In genomic region chr12:29937851-29938375, GRCm38 (mm10) we compare ENCODE assay signal across 8 mouse cellular contexts. TPM values are rescaled to one million over a fixed set of nuclear protein-coding genes. Genes with fewer than 3 reads are reported as not detected.
A peak's percentile ranks its signal among the peaks of the same experiment; 100 is the strongest.
DNase-seq lines count a peak whose midpoint lies in the region; ATAC-seq lines count a peak whose summit lies in the region.

No protein-coding gene starts in this region.

- peak overlapping the region; percentile 76 for H3K4me2 ChIP-seq in intestine, embryonic 15.5 days (replicated peaks)
- H3K4me2 ChIP-seq in limb, embryonic 11.5 days (ENCODE audit: low read depth, severe bottlenecking) = peak overlapping the region; percentile 84
- peak overlapping the region; percentile 86 for H3K4me2 ChIP-seq in midbrain, embryonic 14.5 days (ENCODE audit: low read length)
- peak overlapping the region; percentile 63 for H3K4me2 ChIP-seq in stomach, embryonic 16.5 days (ENCODE audit: low read depth, low read length)

- intact Hi-C loops in gastrocnemius, postnatal 36 days (cut with DNase I) = loop anchor here (5.0 to 10.0 kb wide), 2 partner anchors 39 to 647 kb away; partner anchors contain the start of gene Tmem18

- peak; percentile 14 for DNase-seq in WW6 (ENCODE audit: low read depth, low spot score)
- DNase-seq in embryo, embryonic 10.5 days (ENCODE audit: low spot score) = peak; percentile 89
- peak; percentile 57 for DNase-seq in gastrocnemius, postnatal 36 days
- peak; percentile 91 for DNase-seq in limb, embryonic 11.5 days (ENCODE audit: low spot score)
- DNase-seq in midbrain, embryonic 14.5 days = peak; percentile 91

- peak overlapping the region; percentile 83 for H3K4me3 ChIP-seq in intestine, embryonic 15.5 days (replicated peaks)
- peak overlapping the region; percentile 88 for H3K4me3 ChIP-seq in limb, embryonic 11.5 days (ENCODE audit: low read depth, low read length)
- peak overlapping the region; percentile 82 for H3K4me3 ChIP-seq in midbrain, embryonic 14.5 days (replicated peaks; ENCODE audit: low read depth, low read length)
- H3K4me3 ChIP-seq in stomach, embryonic 16.5 days (replicated peaks; ENCODE audit: low read length) = peak overlapping the region; percentile 77

- H3K4me1 ChIP-seq in intestine, embryonic 15.5 days (replicated peaks) = peaks cover 19% of the 10 kb centered on the region
- H3K4me1 ChIP-seq in limb, embryonic 11.5 days (ENCODE audit: control insufficient read depth, insufficient read depth, low read length) = peaks cover 19% of the 10 kb centered on the region
- H3K4me1 ChIP-seq in midbrain, embryonic 14.5 days (ENCODE audit: control insufficient read depth, insufficient read depth, low read length) = peaks cover 36% of the 10 kb centered on the region
- H3K4me1 ChIP-seq in stomach, embryonic 16.5 days (ENCODE audit: control insufficient read depth, insufficient read depth, low read length) = peaks cover 8% of the 10 kb centered on the region; the same call in 1 of the 2 replicates

- no peaks in the 10 kb centered on the region for H3K27me3 ChIP-seq in intestine, embryonic 15.5 days (replicated peaks)
- no peaks in the 10 kb centered on the region for H3K27me3 ChIP-seq in limb, embryonic 11.5 days (ENCODE audit: control insufficient read depth, insufficient read depth, low read length)
- H3K27me3 ChIP-seq in midbrain, embryonic 14.5 days (ENCODE audit: control insufficient read depth, insufficient read depth, low read length) = no peaks in the 10 kb centered on the region
- H3K27me3 ChIP-seq in stomach, embryonic 16.5 days (ENCODE audit: control insufficient read depth, insufficient read depth, low read length) = no peaks in the 10 kb centered on the region

- peak overlapping the region; percentile 93 for H3K27ac ChIP-seq in intestine, embryonic 15.5 days
- peak overlapping the region; percentile 85 for H3K27ac ChIP-seq in limb, embryonic 11.5 days (replicated peaks; ENCODE audit: low read depth, low read length)
- H3K27ac ChIP-seq in midbrain, embryonic 14.5 days (replicated peaks; ENCODE audit: low read depth, low read length) = peak overlapping the region; percentile 87
- H3K27ac ChIP-seq in stomach, embryonic 16.5 days (ENCODE audit: low read length) = peak overlapping the region; percentile 91

- peak; percentile 89 for ATAC-seq in intestine, embryonic 15.5 days
- peak; percentile 88 for ATAC-seq in limb, embryonic 11.5 days (ENCODE audit: insufficient number of reproducible peaks, low FRiP score, low TSS enrichment, low read depth)
- peak; percentile 89 for ATAC-seq in midbrain, embryonic 14.5 days (ENCODE audit: low FRiP score, low TSS enrichment)
- peak; percentile 84 for ATAC-seq in stomach, embryonic 16.5 days (ENCODE audit: insufficient read depth, low FRiP score)
- no peak for ATAC-seq in monocyte, adult 5-6 weeks (replicated peaks; ENCODE audit: insufficient number of reproducible peaks, low FRiP score, low TSS enrichment, poor library complexity, severe bottlenecking)

- no peaks in the 10 kb centered on the region for H3K9me3 ChIP-seq in intestine, embryonic 15.5 days
- no peaks in the 10 kb centered on the region for H3K9me3 ChIP-seq in limb, embryonic 11.5 days (ENCODE audit: control insufficient read depth, low read length)
- H3K9me3 ChIP-seq in midbrain, embryonic 14.5 days (ENCODE audit: control insufficient read depth, low read length) = no peaks in the 10 kb centered on the region
- no peaks in the 10 kb centered on the region for H3K9me3 ChIP-seq in stomach, embryonic 16.5 days (replicated peaks; ENCODE audit: control insufficient read depth, low read length)

- no peaks in the 10 kb centered on the region for H3K36me3 ChIP-seq in intestine, embryonic 15.5 days
- 0 out of 2 replicates have a peak, but pooled peaks cover 2% of the 10 kb centered on the region for H3K36me3 ChIP-seq in limb, embryonic 11.5 days (ENCODE audit: control insufficient read depth, insufficient read depth, low read length)
- H3K36me3 ChIP-seq in midbrain, embryonic 14.5 days (ENCODE audit: control insufficient read depth, insufficient read depth, low read length) = no peaks in the 10 kb centered on the region
- H3K36me3 ChIP-seq in stomach, embryonic 16.5 days (ENCODE audit: control insufficient read depth, insufficient read depth, low read length) = no peaks in the 10 kb centered on the region

- under 1% methylated on average over 34 of the region's 49 CpGs for WGBS in intestine, embryonic 15.5 days
- under 1% methylated on average over 48 of the region's 49 CpGs for WGBS in limb, embryonic 11.5 days
- WGBS in midbrain, embryonic 14.5 days = under 1% methylated on average over 49 of the region's 49 CpGs
- under 1% methylated on average over 45 of the region's 49 CpGs for WGBS in stomach, embryonic 16.5 days

- peak overlapping the region; percentile 90 for H3K9ac ChIP-seq in intestine, embryonic 15.5 days
- H3K9ac ChIP-seq in limb, embryonic 11.5 days (ENCODE audit: low read length) = peak overlapping the region; percentile 97
- peak overlapping the region; percentile 94 for H3K9ac ChIP-seq in midbrain, embryonic 14.5 days (replicated peaks; ENCODE audit: low read length)
- peak overlapping the region; percentile 92 for H3K9ac ChIP-seq in stomach, embryonic 16.5 days (ENCODE audit: low read length)

RNA-seq across cellular contexts. Expression of gene Pxdn, which starts 0.5 kb away (rescaled TPM):
- 10 to 100 TPM; 12.7 to 12.9 TPM for total RNA-seq in gastrocnemius, postnatal 36 days (2021)
- 63.6 and 66.4 TPM in 2 replicates for polyA plus RNA-seq in intestine, embryonic 15.5 days (2015; fragmentation: Nextera tagmentation; extraction: Ambion mirVana)
- 134 and 146 TPM in 2 replicates for polyA plus RNA-seq in limb, embryonic 11.5 days (2014; fragmentation: Nextera tagmentation; extraction: Ambion mirVana)
- 39.8 and 57.8 TPM in 2 replicates for polyA plus RNA-seq in midbrain, embryonic 14.5 days (2014; fragmentation: Nextera tagmentation; extraction: Ambion mirVana)
- 93.0 and 99.3 TPM in 2 replicates for polyA plus RNA-seq in stomach, embryonic 16.5 days (2015; fragmentation: Nextera tagmentation; extraction: Ambion mirVana)
- not detected in 3 replicates for total RNA-seq in monocyte, adult 5-6 weeks (2017)

Comparison
In these comparisons a context has a peak if more than half of its experiments do, and no peak if none do; other contexts are left out.
1. DNase-seq: peak in every context shown above with its lines; median percentile 91 in limb, embryonic 11.5 days; 91 in midbrain, embryonic 14.5 days; 89 in embryo, embryonic 10.5 days; 57 in gastrocnemius, postnatal 36 days; 14 in WW6.